Mouse (Mus musculus): ENCODE results near the gene Pnliprp1.

The Pnliprp1 gene

DNA sequence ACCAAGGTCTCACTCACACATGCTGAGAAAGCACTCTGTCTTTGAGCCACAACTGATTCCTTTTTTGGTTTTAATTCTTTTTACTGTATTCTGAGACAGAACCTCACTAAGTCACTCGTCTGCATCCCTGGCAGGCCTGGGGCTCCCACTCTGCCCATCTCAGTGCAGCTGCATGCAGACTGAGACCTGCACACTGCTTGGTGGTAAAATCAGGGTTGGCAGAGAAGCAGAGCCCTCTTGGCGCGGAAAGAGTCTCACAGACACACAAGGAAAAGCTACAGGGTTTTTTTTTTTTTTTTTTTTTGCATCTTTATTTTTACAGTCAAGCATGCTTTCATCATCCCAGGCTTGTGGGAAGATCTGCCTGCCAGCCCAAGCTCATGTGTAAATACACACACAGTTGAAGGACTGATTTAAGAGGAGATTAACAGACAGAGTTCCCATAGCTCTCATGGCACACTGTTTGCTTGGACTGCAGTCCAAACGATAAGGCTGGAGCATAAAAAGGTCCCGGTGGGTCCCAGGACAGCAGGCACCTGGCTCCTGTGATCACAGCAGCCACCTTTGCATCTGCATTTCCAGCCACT lies at the start of gene Pnliprp1:
Gene Pnliprp1, plus strand, starts transcription at position 443 of the 587 bp plus-strand sequence.
- POLR2A ChIA-PET, result no interaction called here

DNA sequence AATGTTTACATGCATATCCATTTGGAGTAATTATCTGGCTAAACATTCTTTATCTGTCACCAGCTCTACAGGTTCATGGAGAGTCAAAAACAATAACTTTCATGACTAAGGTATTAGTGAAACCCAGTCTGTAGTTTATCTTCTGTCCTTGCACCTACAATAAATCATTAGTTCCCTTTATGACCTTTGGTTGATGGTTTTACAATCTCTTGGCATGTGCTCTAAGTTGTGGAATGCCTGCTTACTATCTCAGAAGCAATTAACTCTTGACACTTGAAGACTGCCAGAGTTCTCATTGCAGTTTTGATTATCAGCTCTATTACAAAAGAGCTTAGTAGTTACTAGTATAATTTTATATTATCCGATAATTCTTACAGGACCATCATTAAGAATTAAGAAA lies 39.8 kb upstream of the Pnliprp1 start:
- ChIA-PET POLR2A (no interaction called here), CTCF (no interaction called here)

More for the DNA sequence above, at the start of gene Pnliprp1:
- CTCF ChIA-PET, result no interaction called here

DNA sequence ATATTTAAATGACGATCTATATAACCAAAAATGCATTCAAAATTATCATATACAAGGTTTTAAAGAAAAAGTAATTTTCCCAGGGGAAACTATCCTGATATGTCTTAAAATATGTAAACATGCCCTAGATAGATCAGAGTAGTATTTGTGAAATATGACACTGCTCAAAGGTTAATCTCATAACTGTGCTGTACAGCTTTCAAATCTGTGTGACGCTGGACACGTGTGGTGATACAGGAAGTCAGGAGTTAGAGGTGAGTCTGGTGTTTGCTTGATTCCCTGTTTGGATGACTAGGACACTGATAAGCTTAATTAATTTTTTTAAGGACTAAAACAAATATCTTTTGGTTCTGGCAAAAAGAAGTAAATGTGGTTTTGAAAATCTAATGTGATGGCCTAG lies 33.4 kb upstream of the Pnliprp1 start:
- ChIA-PET POLR2A (no interaction called here), CTCF (no interaction called here)

DNA sequence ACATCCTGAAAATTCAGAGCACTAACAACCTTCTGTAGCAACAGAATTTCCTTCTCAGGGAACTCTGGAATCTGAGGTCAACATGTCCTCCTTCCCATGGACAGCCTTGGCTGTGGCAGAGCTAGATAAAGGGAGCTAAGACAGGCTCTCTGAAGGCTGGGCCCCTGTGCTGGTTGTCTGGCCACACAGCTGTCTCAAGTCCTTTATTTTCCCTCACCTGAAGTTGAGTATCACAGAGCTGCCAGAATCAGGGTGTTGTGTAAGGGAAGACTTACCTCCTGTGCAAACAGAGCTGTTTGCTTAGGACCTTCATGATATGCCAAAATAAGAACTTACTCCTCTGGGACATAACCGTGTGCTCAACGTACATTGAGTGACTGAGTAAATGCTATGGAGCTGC lies 32.5 kb upstream of the Pnliprp1 start:
- POLR2A ChIA-PET, result no interaction called here
- CTCF ChIA-PET, result no interaction called here

DNA sequence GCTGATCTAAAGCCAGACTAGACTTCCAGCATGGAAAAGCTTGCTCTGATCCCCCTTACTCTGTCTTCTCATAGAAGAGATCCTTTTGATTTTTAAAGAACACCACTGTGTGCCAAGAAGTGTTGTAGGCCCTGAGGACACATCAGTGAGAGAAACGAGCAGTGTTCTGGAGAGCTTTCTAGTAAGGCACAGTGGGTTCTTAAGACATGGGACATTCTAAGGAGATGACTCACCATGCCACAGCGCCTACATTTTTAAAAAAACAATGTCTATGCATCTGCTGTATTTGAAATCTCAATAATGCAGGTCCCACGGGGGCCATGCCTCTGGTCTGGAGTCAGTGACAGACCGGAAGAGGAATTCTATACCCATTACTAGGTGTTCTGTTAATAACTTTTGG lies 24.1 kb upstream of the Pnliprp1 start:
- ChIA-PET CTCF (no interaction called here), POLR2A (interaction anchor here in 1 of 4 experiments (0.9 kb wide), 1 partner anchor 13 kb away, joined by 3 read pairs; no protein-coding TSS in a partner anchor)

DNA sequence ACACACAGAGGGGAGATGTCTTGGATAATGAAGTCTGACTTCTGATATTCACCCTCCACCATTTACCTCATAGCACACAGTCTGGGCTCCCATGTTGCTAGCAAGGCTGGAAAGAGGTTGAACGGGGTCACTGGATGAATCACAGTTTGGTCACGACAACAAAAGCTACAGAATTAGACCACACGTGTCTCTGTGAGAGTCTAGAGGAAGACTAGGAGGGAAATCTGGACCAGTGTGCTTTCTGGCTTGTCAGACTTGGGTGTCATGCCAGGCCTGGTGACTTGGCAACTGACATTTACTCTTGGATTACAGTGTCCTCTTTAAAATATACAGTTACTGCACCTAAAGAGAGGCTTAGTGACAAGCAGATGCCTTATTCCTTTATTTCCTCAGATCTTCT lies 20.1 kb upstream of the Pnliprp1 start:
- POLR2A ChIA-PET, result no interaction called here
- CTCF ChIA-PET, result no interaction called here

DNA sequence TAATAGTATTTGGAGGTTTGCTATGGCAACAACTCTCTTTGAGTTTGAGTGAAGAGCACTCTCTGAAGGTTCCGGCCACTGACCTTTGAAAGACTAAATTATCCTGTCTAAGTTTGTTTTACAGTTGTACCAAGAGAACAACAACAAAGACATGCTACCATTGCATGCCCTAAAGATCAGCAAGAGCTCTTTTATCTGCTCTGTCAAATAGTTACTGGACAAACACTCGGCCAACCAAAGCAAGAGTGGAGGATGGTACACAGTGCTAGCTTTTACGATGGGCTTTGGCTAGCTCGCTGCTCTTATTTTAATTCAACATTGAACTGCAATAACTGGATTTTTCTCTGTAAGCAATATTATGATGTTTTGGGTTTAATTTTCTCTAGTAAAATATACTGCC lies 10.8 kb upstream of the Pnliprp1 start:
- ChIA-PET CTCF (no interaction called here), POLR2A (interaction anchor here in 1 of 4 experiments (1.0 kb wide), 1 partner anchor 14 kb away, joined by 3 read pairs; no protein-coding TSS in a partner anchor)

DNA sequence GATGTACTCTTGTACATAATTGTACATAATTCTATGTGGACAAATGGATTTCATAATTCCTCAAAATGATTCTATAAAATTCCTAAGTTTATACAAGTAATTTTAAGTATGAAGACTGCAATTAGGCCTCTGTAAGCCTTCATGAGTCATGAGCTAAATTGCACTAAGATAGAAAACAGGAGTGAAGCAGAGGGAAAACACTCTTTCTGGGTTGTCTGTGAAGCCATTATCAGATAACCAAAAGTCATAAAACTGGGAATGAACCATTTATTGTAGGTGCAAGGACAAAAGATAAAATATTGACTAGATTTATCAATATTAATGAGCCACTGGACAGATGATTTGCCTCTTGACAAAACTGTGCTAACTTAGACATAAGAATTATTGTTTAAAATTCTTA lies 8.2 kb upstream of the Pnliprp1 start:
- ChIA-PET CTCF (no interaction called here), POLR2A (no interaction called here)

DNA sequence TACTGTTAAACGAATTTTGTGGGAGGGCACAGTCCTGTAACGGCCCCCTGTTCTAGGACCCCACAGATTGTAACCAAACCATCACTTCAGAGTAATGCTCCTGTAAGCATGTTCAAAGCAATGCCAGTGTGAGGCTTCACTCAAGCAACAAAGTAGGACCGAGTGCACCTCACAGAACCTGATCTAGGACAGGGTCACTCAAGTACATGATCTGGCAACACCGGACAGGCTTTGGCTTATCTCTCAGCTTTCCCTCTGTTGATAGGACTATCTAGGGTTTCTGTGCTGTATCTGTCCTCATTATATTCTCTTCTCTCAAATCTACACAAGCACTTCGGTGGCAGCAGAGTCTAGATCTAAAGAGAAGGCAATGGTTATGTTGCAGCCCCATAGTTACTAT lies 2.1 kb upstream of the Pnliprp1 start:
- POLR2A ChIA-PET, result no interaction called here
- CTCF ChIA-PET, result no interaction called here

DNA sequence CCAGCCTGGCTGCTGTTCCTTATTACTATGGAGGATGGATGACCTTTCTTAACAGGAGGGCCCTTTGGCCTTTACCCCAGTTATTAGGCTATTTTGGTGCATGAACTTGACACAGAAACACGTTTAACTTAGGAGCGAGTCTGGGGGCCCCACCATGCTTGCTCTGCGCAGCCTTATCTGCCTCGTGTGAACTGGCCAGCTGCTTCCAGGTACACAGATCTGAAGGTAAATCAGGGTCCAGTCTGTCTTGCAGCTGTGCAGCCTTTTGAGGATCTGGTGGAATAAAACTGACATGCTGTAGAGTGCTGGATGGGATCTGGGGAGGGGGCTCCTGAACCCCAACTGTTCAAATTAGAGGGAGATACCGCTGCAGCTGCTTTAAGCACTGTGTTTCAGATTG lies 931 bp upstream of the Pnliprp1 start:
- POLR2A ChIA-PET, result no interaction called here
- CTCF ChIA-PET, result interaction anchor here in 1 of 4 experiments (0.5 kb wide), 1 partner anchor 734 kb away, joined by 3 read pairs; no protein-coding TSS in a partner anchor

DNA sequence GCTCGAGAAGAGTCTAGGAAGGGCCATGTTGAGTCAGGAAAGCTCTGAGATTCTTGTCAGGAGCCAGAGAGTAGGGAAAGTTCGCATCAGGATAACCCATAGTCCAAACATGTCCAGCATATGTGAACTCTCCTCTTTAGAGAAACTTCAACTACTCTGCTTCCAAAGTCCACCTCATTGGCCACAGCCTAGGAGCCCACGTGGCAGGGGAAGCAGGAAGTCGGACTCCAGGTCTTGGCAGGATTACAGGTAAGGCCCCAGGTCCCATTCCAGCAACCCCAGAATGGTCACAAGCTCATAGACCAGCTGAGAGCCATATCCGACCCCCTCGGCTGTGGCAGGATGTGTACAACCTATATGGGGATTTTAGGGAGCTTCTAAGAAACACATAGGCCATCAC lies 4.5 kb downstream of the Pnliprp1 start:
- ChIA-PET POLR2A (no interaction called here), CTCF (interaction anchor here in 1 of 4 experiments (0.5 kb wide), 1 partner anchor 181 kb away, joined by 4 read pairs; no protein-coding TSS in a partner anchor)

DNA sequence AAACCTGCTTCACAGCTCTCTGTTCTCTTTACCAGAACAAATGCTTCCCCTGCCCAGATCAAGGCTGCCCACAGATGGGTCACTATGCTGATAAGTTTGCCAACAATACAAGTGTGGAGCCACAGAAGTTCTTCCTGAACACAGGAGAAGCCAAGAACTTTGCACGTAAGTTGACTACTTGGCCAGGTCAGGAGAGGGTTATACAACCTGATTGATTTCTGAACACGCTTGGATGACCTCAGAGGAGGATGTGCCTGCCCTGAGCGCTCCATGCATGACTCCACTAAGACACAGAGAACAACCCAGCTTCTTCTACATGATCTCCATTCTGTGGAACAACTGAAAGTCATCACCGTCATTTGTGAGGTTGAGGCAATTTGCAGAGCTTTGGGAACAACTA lies 9.4 kb downstream of the Pnliprp1 start:
- ChIA-PET CTCF (no interaction called here), POLR2A (no interaction called here)

DNA sequence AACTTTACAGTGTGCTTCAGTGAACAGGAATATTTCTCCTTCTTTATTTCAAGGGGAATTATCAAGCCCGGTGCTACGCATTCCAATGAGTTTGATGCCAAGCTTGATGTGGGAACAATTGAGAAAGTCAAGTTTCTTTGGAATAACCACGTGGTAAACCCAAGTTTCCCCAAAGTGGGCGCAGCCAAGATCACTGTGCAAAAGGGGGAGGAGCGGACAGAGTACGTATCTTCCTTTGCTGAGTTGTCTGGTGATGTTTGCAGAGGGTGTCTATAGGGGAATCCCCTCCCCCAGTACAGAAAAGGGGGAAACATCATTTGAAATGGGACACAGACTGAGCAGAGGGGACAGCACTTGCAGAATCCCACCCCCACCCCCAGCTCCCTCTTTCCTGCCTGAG lies 12.3 kb downstream of the Pnliprp1 start:
- ChIA-PET POLR2A (no interaction called here), CTCF (no interaction called here)

DNA sequence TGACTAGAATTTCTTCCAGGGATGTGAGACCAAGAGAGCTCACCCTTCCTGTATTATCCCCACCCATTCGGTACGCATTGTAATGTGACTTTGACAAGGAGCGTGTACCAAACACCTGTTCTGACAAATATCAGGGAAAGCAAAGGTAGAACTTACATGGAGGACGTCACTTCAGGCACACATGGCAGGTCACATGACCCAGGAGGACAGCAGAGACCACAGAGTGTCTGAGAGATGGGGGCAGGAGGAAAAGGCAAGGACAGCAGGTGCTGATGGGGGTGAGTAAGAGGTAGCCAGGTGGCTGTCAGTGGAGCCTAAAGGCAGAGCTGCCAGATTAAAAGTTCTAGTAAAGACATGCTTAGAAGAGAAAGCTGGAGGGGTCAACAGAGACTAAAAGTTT lies 14.0 kb downstream of the Pnliprp1 start:
- POLR2A ChIA-PET, result no interaction called here
- CTCF ChIA-PET, result interaction anchor here in 1 of 4 experiments (0.8 kb wide), 1 partner anchor 22 kb away, joined by 4 read pairs; no protein-coding TSS in a partner anchor

DNA sequence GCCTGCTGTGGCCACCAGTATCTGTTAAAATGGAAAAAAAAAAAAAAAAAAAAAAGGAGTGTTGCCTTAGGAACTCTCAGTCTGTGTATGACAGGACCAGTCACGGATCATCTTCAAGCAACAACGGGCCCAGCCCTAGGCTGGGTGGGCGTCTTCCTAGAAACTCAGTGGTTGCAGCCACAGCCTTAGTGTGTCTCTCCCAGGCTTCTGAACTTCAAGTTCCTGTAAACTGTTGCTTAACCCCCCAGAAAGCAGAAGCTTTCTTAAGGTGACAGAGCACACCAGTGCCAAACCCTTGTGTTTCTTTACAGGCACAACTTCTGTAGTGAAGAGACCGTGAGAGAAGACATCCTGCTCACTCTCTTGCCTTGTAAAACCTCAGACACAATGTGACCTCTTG lies 15.0 kb downstream of the Pnliprp1 start:
- CTCF ChIA-PET, result interaction anchor here in 1 of 4 experiments (0.6 kb wide), 1 partner anchor 263 kb away, joined by 16 read pairs; no protein-coding TSS in a partner anchor
- POLR2A ChIA-PET, result no interaction called here

DNA sequence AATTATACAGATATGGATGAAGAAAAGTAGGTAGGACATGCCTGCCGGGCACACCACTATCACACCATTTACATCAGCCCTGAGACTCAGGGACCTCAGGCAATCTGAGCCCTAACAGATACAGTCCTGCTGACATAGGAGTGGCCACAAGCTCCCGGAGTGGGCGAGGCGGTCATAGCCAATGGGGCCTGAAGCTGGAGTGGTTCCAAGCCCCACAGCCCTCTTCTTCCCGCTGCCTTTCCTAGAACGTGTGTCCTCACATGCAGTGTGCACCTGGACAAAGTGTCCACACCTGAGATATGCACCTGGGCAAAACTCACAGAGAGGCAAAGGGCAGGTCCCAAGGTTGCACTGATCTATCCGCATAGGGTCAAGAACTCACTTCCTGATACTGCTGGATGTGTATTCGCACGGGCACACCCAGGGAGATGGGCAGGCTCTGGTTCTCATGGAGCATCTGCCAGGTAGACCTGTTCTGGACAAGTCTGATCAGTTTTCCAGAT lies 18.9 kb downstream of the Pnliprp1 start:
- ChIA-PET POLR2A (interaction anchor here in 1 of 4 experiments (0.7 kb wide), 1 partner anchor 472 kb away, joined by 3 read pairs; no protein-coding TSS in a partner anchor), CTCF (no interaction called here)

DNA sequence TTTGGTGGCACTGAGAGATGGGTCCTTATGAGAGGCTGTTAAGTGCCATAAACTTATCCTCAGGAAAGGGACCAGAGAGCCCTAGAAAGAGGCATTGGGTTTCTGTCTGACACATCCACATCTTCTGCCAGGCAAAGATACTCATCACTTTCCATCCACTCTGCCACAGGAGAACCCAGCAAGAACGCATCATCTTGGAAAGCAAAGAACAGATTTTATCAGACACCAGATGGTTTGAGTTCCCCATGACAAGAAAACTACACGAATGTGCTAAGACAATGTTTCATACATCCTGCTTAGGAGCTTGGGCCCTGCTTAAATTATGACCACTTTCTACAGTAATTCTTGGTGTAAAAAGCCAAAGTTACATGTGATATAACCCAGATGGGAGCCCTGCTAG lies 22.1 kb downstream of the Pnliprp1 start:
- POLR2A ChIA-PET, result no interaction called here
- CTCF ChIA-PET, result no interaction called here

DNA sequence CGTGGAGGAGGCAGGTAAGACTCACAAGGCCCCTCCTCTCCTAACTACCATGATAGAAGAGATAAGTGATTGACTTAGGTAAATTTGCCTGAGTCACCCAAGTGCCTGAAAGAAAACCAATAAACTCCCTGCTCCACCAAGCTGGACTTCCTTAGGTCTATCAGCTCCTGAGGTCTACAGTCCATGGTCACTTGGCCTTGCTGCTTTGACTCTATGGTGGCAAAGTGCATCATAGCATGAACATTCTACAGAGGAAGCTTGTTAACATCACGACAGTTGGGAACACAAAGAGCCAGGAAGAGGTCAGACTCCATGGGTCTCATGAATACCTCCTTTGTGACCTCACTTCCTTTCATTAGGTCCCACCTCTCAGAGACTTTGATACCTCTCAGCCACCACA lies 22.8 kb downstream of the Pnliprp1 start:
- ChIA-PET CTCF (interaction anchor here in 2 of 4 experiments (0.7 to 1.1 kb wide), 2 partner anchors 11 to 488 kb away, joined by 3 to 5 read pairs; no protein-coding TSS in a partner anchor), POLR2A (no interaction called here)

DNA sequence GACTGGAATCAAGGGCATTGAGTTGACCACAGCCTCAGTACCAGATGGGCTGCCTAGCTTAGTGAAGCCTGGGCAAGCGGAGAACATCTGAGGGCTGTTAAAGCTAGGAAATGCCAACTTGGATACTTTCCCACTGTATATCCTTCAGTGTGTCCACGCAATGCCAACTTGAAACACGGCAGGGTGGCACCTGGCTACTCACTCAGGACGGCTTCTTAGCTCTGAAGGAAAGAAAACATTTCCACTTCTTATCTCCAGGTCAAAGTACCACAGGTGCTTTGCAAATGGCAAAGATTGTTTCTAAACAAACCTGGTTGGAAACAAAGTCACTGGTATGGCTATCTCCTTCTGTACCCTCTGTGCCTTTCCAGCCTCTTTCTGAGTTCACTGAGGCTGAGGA lies 30.2 kb downstream of the Pnliprp1 start:
- CTCF ChIA-PET, result no interaction called here
- POLR2A ChIA-PET, result no interaction called here

DNA sequence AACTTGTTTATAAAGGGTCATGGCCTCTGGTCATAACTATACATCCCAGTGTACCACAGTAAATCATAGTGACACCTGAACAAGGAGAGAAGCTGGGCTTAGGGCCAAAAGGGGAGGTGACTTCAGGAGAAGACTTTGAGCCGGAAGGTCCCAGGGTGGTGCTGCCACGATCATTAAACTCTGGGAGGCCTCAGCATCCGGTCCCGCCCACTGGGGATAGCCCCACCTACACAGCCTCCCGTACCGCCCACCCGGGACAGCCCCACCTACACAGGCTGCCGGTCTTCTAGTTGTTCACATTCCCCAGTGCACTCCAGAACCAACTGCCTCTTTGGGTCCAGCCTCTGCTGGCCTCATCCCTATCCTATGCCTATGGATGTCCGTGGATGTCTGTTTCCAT lies 30.7 kb downstream of the Pnliprp1 start, which contains the start of gene Pnliprp2:
Gene Pnliprp2, plus strand, starts transcription at position 297 of the 400 bp plus-strand sequence.
- ChIA-PET CTCF (interaction anchor here in 1 of 4 experiments (0.6 kb wide), 1 partner anchor 153 kb away, joined by 3 read pairs; no protein-coding TSS in a partner anchor), POLR2A (no interaction called here)

DNA sequence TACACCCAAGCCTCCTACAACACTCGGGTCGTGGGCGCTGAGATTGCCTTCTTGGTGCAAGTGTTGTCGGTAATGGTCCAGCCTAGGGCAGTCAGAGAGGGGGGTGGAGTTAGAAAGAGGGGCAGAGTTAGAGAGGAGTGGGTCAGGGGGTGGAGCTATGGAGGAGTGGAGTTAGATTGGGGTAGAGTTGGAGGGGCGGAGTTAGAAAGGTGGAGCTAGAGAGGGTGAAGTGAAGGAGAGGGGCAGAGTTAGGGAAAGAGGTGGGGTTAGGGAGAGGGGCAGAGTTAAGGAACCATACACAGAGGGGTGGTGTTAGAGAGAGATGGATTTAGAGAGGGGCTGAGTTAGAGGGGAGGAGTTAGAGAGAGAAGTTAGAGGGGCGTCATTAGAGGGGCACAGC lies 33.6 kb downstream of the Pnliprp1 start:
- POLR2A ChIA-PET, result interaction anchor here in 2 of 4 experiments (0.6 to 1.7 kb wide), 3 partner anchors 12 to 181 kb away, joined by 3 to 8 read pairs (median 3); partner anchors contain the start of genes Eno4 (in 1 of the 2) and Hspa12a (in 1 of the 2)
- CTCF ChIA-PET, result interaction anchor here (0.5 to 4.1 kb wide), 40 partner anchors 9 to 1928 kb away, joined by 3 to 76 read pairs (median 4); no protein-coding TSS in a partner anchor
